Comparison of ENCODE assay signal across 21 mouse cellular contexts in genomic region chr2:157315486-157315885, GRCm38 (mm10). TPM values are rescaled to one million over a fixed set of nuclear protein-coding genes. Genes with fewer than 3 reads are reported as not detected.
A peak's percentile ranks its signal among the peaks of the same experiment; 100 is the strongest.
DNase-seq lines count a peak whose midpoint lies in the region; ATAC-seq and TF ChIP-seq lines count a peak whose summit lies in the region.
"Had no signal": no experiment of that assay in that cellular context is flagged by ENCODE, and none has a peak within 500 bp of the region (broad histone marks: within the 10 kb centered on the region; RNA-seq: fewer than 3 reads in every experiment).

No protein-coding gene starts in this region.

- H3K4me3 ChIP-seq in hindbrain, embryonic 13.5 days, result no peak overlapping the region
- H3K4me3 ChIP-seq in hindbrain, embryonic 12.5 days, result no peak overlapping the region
- H3K4me3 ChIP-seq in lung, embryonic 14.5 days (ENCODE audit: low read depth, low read length), result no peak overlapping the region
- no peak overlapping the region for H3K4me3 ChIP-seq in lung, adult 2 months (replicated peaks; ENCODE audit: extremely low read depth, low read depth, low read length)
- H3K4me3 ChIP-seq in neural tube, embryonic 15.5 days (replicated peaks), result no peak overlapping the region
- H3K4me3 ChIP-seq in midbrain, embryonic 16.5 days (ENCODE audit: low read depth, low read length), result no peak overlapping the region
- H3K4me3 ChIP-seq: embryonic facial prominence, embryonic 15.5 days; erythroblast, embryonic 14.5 days; gastrocnemius, adult 2 months; heart, embryonic 12.5 days; intestine, embryonic 15.5 days had no signal

- no peak for ATAC-seq in hindbrain, embryonic 13.5 days (ENCODE audit: low FRiP score)
- ATAC-seq in hindbrain, embryonic 12.5 days (ENCODE audit: low FRiP score), result no peak
- ATAC-seq in lung, embryonic 14.5 days (ENCODE audit: insufficient read depth), result no peak
- ATAC-seq in neural tube, embryonic 15.5 days (ENCODE audit: low FRiP score), result no peak
- ATAC-seq in midbrain, embryonic 16.5 days, result no peak
- ATAC-seq: intestine, embryonic 15.5 days had no signal

- TF ChIP-seq POLR2A in lung, adult 2 months (IDR thresholded peaks at IDR 0.05; ENCODE audit: borderline replicate concordance, extremely low read depth, low read depth, low read length), result no peak

- no peak overlapping the region for H3K9ac ChIP-seq in hindbrain, embryonic 13.5 days
- H3K9ac ChIP-seq in hindbrain, embryonic 12.5 days, result no peak overlapping the region
- H3K9ac ChIP-seq in lung, embryonic 14.5 days, result no peak overlapping the region
- H3K9ac ChIP-seq in neural tube, embryonic 15.5 days (replicated peaks), result no peak overlapping the region
- no peak overlapping the region for H3K9ac ChIP-seq in midbrain, embryonic 16.5 days (ENCODE audit: low read depth, low read length)
- H3K9ac ChIP-seq: embryonic facial prominence, embryonic 15.5 days; heart, embryonic 12.5 days; intestine, embryonic 15.5 days had no signal

- WGBS in hindbrain, embryonic 13.5 days, result 92% methylated on average over 6 of the region's 6 CpGs
- WGBS in hindbrain, embryonic 12.5 days, result 94% methylated on average over 6 of the region's 6 CpGs
- 86% methylated on average over 6 of the region's 6 CpGs for WGBS in lung, embryonic 14.5 days
- WGBS in lung, adult 2 months, result 85% methylated on average over 6 of the region's 6 CpGs
- 88% methylated on average over 6 of the region's 6 CpGs for WGBS in neural tube, embryonic 15.5 days
- WGBS in midbrain, embryonic 16.5 days, result 80% methylated on average over 6 of the region's 6 CpGs

- H3K9me3 ChIP-seq in hindbrain, embryonic 13.5 days, result no peaks in the 10 kb centered on the region
- H3K9me3 ChIP-seq in hindbrain, embryonic 12.5 days (replicated peaks), result no peaks in the 10 kb centered on the region
- no peaks in the 10 kb centered on the region for H3K9me3 ChIP-seq in lung, embryonic 14.5 days (ENCODE audit: low read depth, low read length)
- H3K9me3 ChIP-seq in neural tube, embryonic 15.5 days (replicated peaks), result no peaks in the 10 kb centered on the region
- no peaks in the 10 kb centered on the region for H3K9me3 ChIP-seq in midbrain, embryonic 16.5 days (replicated peaks; ENCODE audit: control insufficient read depth, low read length, poor library complexity, severe bottlenecking)
- H3K9me3 ChIP-seq: embryonic facial prominence, embryonic 15.5 days; heart, embryonic 12.5 days; intestine, embryonic 15.5 days had no signal

- no peak for TF ChIP-seq CTCF in lung, embryonic 14.5 days (IDR thresholded peaks at IDR 0.05; ENCODE audit: low read depth)
- TF ChIP-seq CTCF in lung, adult 2 months (IDR thresholded peaks at IDR 0.05; ENCODE audit: insufficient read depth, low read length), result no peak

- peaks cover 89% of the 10 kb centered on the region for H3K36me3 ChIP-seq in hindbrain, embryonic 13.5 days
- peaks cover 86% of the 10 kb centered on the region for H3K36me3 ChIP-seq in hindbrain, embryonic 12.5 days
- H3K36me3 ChIP-seq in lung, embryonic 14.5 days (ENCODE audit: insufficient read depth), result peaks cover 98% of the 10 kb centered on the region
- peaks cover 75% of the 10 kb centered on the region for H3K36me3 ChIP-seq in neural tube, embryonic 15.5 days
- peaks cover 15% of the 10 kb centered on the region for H3K36me3 ChIP-seq in midbrain, embryonic 16.5 days (ENCODE audit: control insufficient read depth, insufficient read depth, low read length)

- peaks cover 37% of the 10 kb centered on the region for H3K4me1 ChIP-seq in hindbrain, embryonic 13.5 days (replicated peaks)
- no peaks in the 10 kb centered on the region for H3K4me1 ChIP-seq in hindbrain, embryonic 12.5 days
- no peaks in the 10 kb centered on the region for H3K4me1 ChIP-seq in lung, embryonic 14.5 days (ENCODE audit: insufficient read depth)
- H3K4me1 ChIP-seq in lung, adult 2 months (ENCODE audit: control insufficient read depth, insufficient read depth, low read length), result 0 out of 2 replicates have a peak, but pooled peaks cover 2% of the 10 kb centered on the region
- H3K4me1 ChIP-seq in neural tube, embryonic 15.5 days, result peaks cover 24% of the 10 kb centered on the region
- peaks cover 18% of the 10 kb centered on the region for H3K4me1 ChIP-seq in midbrain, embryonic 16.5 days (ENCODE audit: control insufficient read depth, insufficient read depth, low read length)
- H3K4me1 ChIP-seq: intestine, embryonic 15.5 days had no signal

- no peaks in the 10 kb centered on the region for H3K27me3 ChIP-seq in hindbrain, embryonic 13.5 days
- no peaks in the 10 kb centered on the region for H3K27me3 ChIP-seq in hindbrain, embryonic 12.5 days
- H3K27me3 ChIP-seq in lung, embryonic 14.5 days (ENCODE audit: insufficient read depth, low read length), result no peaks in the 10 kb centered on the region
- no peaks in the 10 kb centered on the region for H3K27me3 ChIP-seq in neural tube, embryonic 15.5 days (replicated peaks)
- H3K27me3 ChIP-seq in midbrain, embryonic 16.5 days (ENCODE audit: control insufficient read depth, insufficient read depth, low read depth, low read length), result no peaks in the 10 kb centered on the region
- H3K27me3 ChIP-seq: embryonic facial prominence, embryonic 15.5 days; heart, embryonic 12.5 days; intestine, embryonic 15.5 days had no signal

- no peak overlapping the region for H3K4me2 ChIP-seq in hindbrain, embryonic 13.5 days
- H3K4me2 ChIP-seq in hindbrain, embryonic 12.5 days (replicated peaks), result no peak overlapping the region
- no peak overlapping the region for H3K4me2 ChIP-seq in lung, embryonic 14.5 days
- H3K4me2 ChIP-seq in neural tube, embryonic 15.5 days, result no peak overlapping the region
- H3K4me2 ChIP-seq in midbrain, embryonic 16.5 days (ENCODE audit: low read length), result no peak overlapping the region
- H3K4me2 ChIP-seq: embryonic facial prominence, embryonic 15.5 days; heart, embryonic 12.5 days; intestine, embryonic 15.5 days had no signal

- no peak for DNase-seq in lung, embryonic 14.5 days
- no peak for DNase-seq in lung, adult 2 months
- DNase-seq in neural tube, embryonic 10.5 days (ENCODE audit: extremely low spot score, low spot score), result no peak
- DNase-seq in kidney, adult 9 months, result no peak
- DNase-seq: adrenal gland, adult 2 months; adrenal gland, postnatal 25 days; cerebellum, adult 11 months; cerebellum, adult 8-10 months; cerebellum, postnatal 14 days; embryo, embryonic 11 days; gastrocnemius, adult 2 months; gastrocnemius, postnatal 25 days had no signal

- 0 out of 2 replicates have a peak overlapping the region, but pooled peaks have one; percentile 44 for H3K27ac ChIP-seq in hindbrain, embryonic 13.5 days
- no peak overlapping the region for H3K27ac ChIP-seq in hindbrain, embryonic 12.5 days
- H3K27ac ChIP-seq in lung, embryonic 14.5 days (ENCODE audit: low read depth), result 0 out of 2 replicates have a peak overlapping the region, but pooled peaks have one; percentile 42
- H3K27ac ChIP-seq in neural tube, embryonic 15.5 days (replicated peaks), result 0 out of 2 replicates have a peak overlapping the region, but pooled peaks have one; percentile 72
- peak overlapping the region; percentile 48; the same call in 1 of the 2 replicates for H3K27ac ChIP-seq in midbrain, embryonic 16.5 days (ENCODE audit: low read length)
- H3K27ac ChIP-seq: embryonic facial prominence, embryonic 15.5 days; gastrocnemius, adult 2 months; intestine, embryonic 15.5 days had no signal

RNA-seq across cellular contexts. Expression of gene Ghrh, which starts 31.8 kb away (rescaled TPM):
- 0.48 and 1.1 TPM in 2 replicates for polyA plus RNA-seq in hindbrain, embryonic 13.5 days (2015; fragmentation: Nextera tagmentation; extraction: Ambion mirVana)
- 0.46 and 2.8 TPM in 2 replicates for polyA plus RNA-seq in hindbrain, embryonic 12.5 days (2016; fragmentation: Nextera tagmentation; extraction: Ambion mirVana)
- polyA plus RNA-seq in lung, embryonic 14.5 days (2014; fragmentation: Nextera tagmentation; extraction: Ambion mirVana), result not detected in 2 replicates
- not detected in 2 replicates for polyA plus RNA-seq in lung, adult 2 months (2012; rRNA removed)
- 1.8 TPM in 1 of 2 replicates, not detected in the other for polyA plus RNA-seq in neural tube, embryonic 15.5 days (2015; fragmentation: Nextera tagmentation; extraction: Ambion mirVana)
- polyA plus RNA-seq in midbrain, embryonic 16.5 days (2015; fragmentation: Nextera tagmentation; extraction: Ambion mirVana), result 2.6 and 2.7 TPM in 2 replicates
- polyA plus RNA-seq: adrenal gland, adult 2 months; embryonic facial prominence, embryonic 15.5 days; erythroblast, embryonic 14.5 days; heart, embryonic 12.5 days; heart, embryonic 16.5 days had no signal

RNA-seq across cellular contexts. Expression of gene Mroh8, which starts 36.1 kb away (rescaled TPM):
- polyA plus RNA-seq in hindbrain, embryonic 13.5 days (2015; fragmentation: Nextera tagmentation; extraction: Ambion mirVana), result 0.43 and 0.58 TPM in 2 replicates
- polyA plus RNA-seq in hindbrain, embryonic 12.5 days (2016; fragmentation: Nextera tagmentation; extraction: Ambion mirVana), result 0.62 and 0.68 TPM in 2 replicates
- polyA plus RNA-seq in lung, embryonic 14.5 days (2014; fragmentation: Nextera tagmentation; extraction: Ambion mirVana), result 0.43 and 0.50 TPM in 2 replicates
- polyA plus RNA-seq in lung, adult 2 months (2012; rRNA removed), result 0.17 and 0.18 TPM in 2 replicates
- 0.44 and 0.46 TPM in 2 replicates for polyA plus RNA-seq in neural tube, embryonic 15.5 days (2015; fragmentation: Nextera tagmentation; extraction: Ambion mirVana)
- polyA plus RNA-seq in midbrain, embryonic 16.5 days (2015; fragmentation: Nextera tagmentation; extraction: Ambion mirVana), result 0.54 and 0.63 TPM in 2 replicates
- polyA plus RNA-seq: erythroblast, embryonic 14.5 days had no signal

RNA-seq across cellular contexts. Expression of gene Rpn2, which starts 36.7 kb away (rescaled TPM):
- 203 and 208 TPM in 2 replicates for polyA plus RNA-seq in hindbrain, embryonic 13.5 days (2015; fragmentation: Nextera tagmentation; extraction: Ambion mirVana)
- 224 and 239 TPM in 2 replicates for polyA plus RNA-seq in hindbrain, embryonic 12.5 days (2016; fragmentation: Nextera tagmentation; extraction: Ambion mirVana)
- 355 and 359 TPM in 2 replicates for polyA plus RNA-seq in lung, embryonic 14.5 days (2014; fragmentation: Nextera tagmentation; extraction: Ambion mirVana)
- 179 and 205 TPM in 2 replicates for polyA plus RNA-seq in lung, adult 2 months (2012; rRNA removed)
- 225 and 255 TPM in 2 replicates for polyA plus RNA-seq in neural tube, embryonic 15.5 days (2015; fragmentation: Nextera tagmentation; extraction: Ambion mirVana)
- 207 and 225 TPM in 2 replicates for polyA plus RNA-seq in midbrain, embryonic 16.5 days (2015; fragmentation: Nextera tagmentation; extraction: Ambion mirVana)

RNA-seq across cellular contexts. Expression of gene Manbal, which starts 51.9 kb away (rescaled TPM):
- 91.7 and 95.8 TPM in 2 replicates for polyA plus RNA-seq in hindbrain, embryonic 13.5 days (2015; fragmentation: Nextera tagmentation; extraction: Ambion mirVana)
- 72.4 and 73.9 TPM in 2 replicates for polyA plus RNA-seq in hindbrain, embryonic 12.5 days (2016; fragmentation: Nextera tagmentation; extraction: Ambion mirVana)
- polyA plus RNA-seq in lung, embryonic 14.5 days (2014; fragmentation: Nextera tagmentation; extraction: Ambion mirVana), result 38.7 and 42.6 TPM in 2 replicates
- polyA plus RNA-seq in lung, adult 2 months (2012; rRNA removed), result 85.5 and 108 TPM in 2 replicates
- polyA plus RNA-seq in neural tube, embryonic 15.5 days (2015; fragmentation: Nextera tagmentation; extraction: Ambion mirVana), result 110 and 112 TPM in 2 replicates
- 94.6 and 111 TPM in 2 replicates for polyA plus RNA-seq in midbrain, embryonic 16.5 days (2015; fragmentation: Nextera tagmentation; extraction: Ambion mirVana)
